Mouse (Mus musculus) gastrocnemius, adult 2 months (tissue): ENCODE results near the gene Ube2dnl2. TPM values are rescaled to one million over a fixed set of nuclear protein-coding genes. Genes with fewer than 3 reads are reported as not detected.

ENCODE experiments used
- DNase-seq: peaks from one replicate; pipeline ENCODE4 v3.0.0; 2022
- H3K27ac ChIP-seq: fragments of 200-600 bp; 2 replicates; pipeline ENCODE4 v1.8.1; 2022; ENCODE audit warnings: mild to moderate bottlenecking
- H3K4me3 ChIP-seq: fragments of 200-600 bp; 2 replicates; pipeline ENCODE4 v1.8.1; 2022; ENCODE audit warnings: mild to moderate bottlenecking, moderate library complexity
- CTCF ChIP-seq: fragments of 200-600 bp; IDR thresholded peaks from 2 replicates; pipeline ENCODE4 v1.8.1; 2022; ENCODE audit warnings: antibody characterized with exemption, mild to moderate bottlenecking, moderate library complexity
- intact Hi-C: fragments of 180-260 bp; cut with DNase I; formaldehyde crosslinking; loops from one replicate; pipeline ENCODE4 v1.15.1; 2025
- long read RNA-seq, 2 experiments: library from polyadenylated mRNA; stranded (forward); transcript quantifications; one replicate each; pipeline ENCODE4 v2.0.0; 2021
- total RNA-seq, 2 experiments: library from RNA; stranded (reverse); gene quantifications; 2 replicates each; pipeline ENCODE4 v1.2.3; 2021

Gene Ube2dnl2
- not detected for total RNA-seq
- long read RNA-seq, experiment 1, result 0 reads
- long read RNA-seq, experiment 2, result 0 reads

- Histone ChIP-seq H3K4me3 (no peak within 1 kb of the TSS), H3K27ac (no peak within 1 kb of the TSS)
- intact Hi-C loops, result no loop called here
- DNase-seq, result no peak
- TF ChIP-seq CTCF, result no peak
Observed at GRCm38 (mm10) chrX:114907282-114907681, at the start of gene Ube2dnl2. TSS of gene Ube2dnl2 (plus strand) at chrX:114907582.

GRCm38 (mm10) chrX:114895489-114895888, 11.9 kb upstream of the Ube2dnl2 start:
- TF ChIP-seq CTCF, result no peak
- Histone ChIP-seq H3K4me3 (no peak overlapping the region), H3K27ac (no peak overlapping the region)
- no peak for DNase-seq
- intact Hi-C loops, result no loop called here

GRCm38 (mm10) chrX:114897506-114897905, 9.9 kb upstream of the Ube2dnl2 start:
- intact Hi-C loops, result no loop called here
- no peak for DNase-seq
- TF ChIP-seq CTCF, result no peak

GRCm38 (mm10) chrX:114903391-114903790, 4.0 kb upstream of the Ube2dnl2 start:
- Histone ChIP-seq H3K4me3 (no peak overlapping the region), H3K27ac (no peak overlapping the region)
- intact Hi-C loops, result no loop called here
- no peak for DNase-seq
- no peak for TF ChIP-seq CTCF

More at GRCm38 (mm10) chrX:114897506-114897905, 9.9 kb upstream of the Ube2dnl2 start:
- no peak overlapping the region for H3K27ac ChIP-seq
- H3K4me3 ChIP-seq, result no peak overlapping the region

- H3K27ac ChIP-seq, result no peak within 1 kb of the TSS
- intact Hi-C loops, result no loop called here
- TF ChIP-seq CTCF, result no peak
- H3K4me3 ChIP-seq, result no peak within 1 kb of the TSS
- DNase-seq, result no peak
Observed at GRCm38 (mm10) chrX:114904712-114905111, 2.7 kb upstream of the Ube2dnl2 start, which contains the start of gene Ube2dnl1. TSS of gene Ube2dnl1 (plus strand) at chrX:114905012.

- Histone ChIP-seq H3K27ac (no peak overlapping the region), H3K4me3 (no peak overlapping the region)
- no peak for TF ChIP-seq CTCF
- intact Hi-C loops, result no loop called here
- no peak for DNase-seq
Observed at GRCm38 (mm10) chrX:114955066-114955465, 47.7 kb downstream of the Ube2dnl2 start.

Other genes starting within 250 kb of the Ube2dnl2 start
- not detected for gene Ube2dnl1, start 2.6 kb upstream of the Ube2dnl2 start, total RNA-seq